Mouse (Mus musculus): Measurements from ENCODE around the gene Ormdl3. TPM values are rescaled to one million over a fixed set of nuclear protein-coding genes. Genes with fewer than 3 reads are reported as not detected.

Ormdl3 gene
- total and polyA plus RNA-seq, 3 experiments, result 52.7 to 93.7 TPM; not detected in 1

GRCm38 (mm10) chr11:98589306-98589705, 2.1 kb upstream of the Ormdl3 start:
- Histone ChIP-seq H3K36me3 (ENCODE audit: control insufficient read depth in 1 of 2, insufficient read depth in 2 of 2, low read length in 2 of 2) (peaks cover 0 to 31% of the 10 kb centered on the region in 2 experiments; a peak in 2 of 4 replicates), H3K4me1 (ENCODE audit: control insufficient read depth in 1 of 2, insufficient read depth in 2 of 2, low read length in 2 of 2) (peaks cover 26 to 37% of the 10 kb centered on the region in 2 experiments; a peak in 3 of 4 replicates), H3K9me3 (replicated peaks; ENCODE audit: insufficient read depth, low read length) (no peaks in the 10 kb centered on the region), H3K79me2 (ENCODE audit: control insufficient read depth, insufficient read depth, low read length, poor library complexity) (peaks cover 27% of the 10 kb centered on the region), H3K4me3 (ENCODE audit: control insufficient read depth in 1 of 2, insufficient read depth in 1 of 2, low read depth in 2 of 2, low read length in 2 of 2) (peak overlapping the region; percentile 63 to 77), H3K27me3 (ENCODE audit: control insufficient read depth in 1 of 2, insufficient read depth in 2 of 2, low read length in 2 of 2) (peaks cover 8% of the 10 kb centered on the region in 2 experiments), H3K27ac (ENCODE audit: control insufficient read depth, low read depth, low read length) (peak overlapping the region; percentile 98), H3K9ac (ENCODE audit: control insufficient read depth, low read depth, low read length, poor library complexity, severe bottlenecking) (peak overlapping the region; percentile 70)
- TF ChIP-seq RCOR1 (IDR thresholded peaks at IDR 0.05; ENCODE audit: low read depth, low read length) (0 out of 2 replicates have a peak, but pooled peaks have one; percentile 17), CTCF (IDR thresholded peaks at IDR 0.05 in 2 of 3, conservative IDR thresholded peaks at IDR 0.05 in 1 of 3; ENCODE audit: control insufficient read depth in 1 of 3, insufficient read depth in 1 of 3, low read depth in 2 of 3, low read length in 3 of 3, poor library complexity in 1 of 3, severe bottlenecking in 1 of 3) (no peak), NELFE (IDR thresholded peaks at IDR 0.05; ENCODE audit: low read depth, low read length) (peak; percentile 43; the same call in 1 of the 2 replicates), GABPA (IDR thresholded peaks at IDR 0.05; ENCODE audit: low read depth, low read length) (no peak), MYC (IDR thresholded peaks at IDR 0.05; ENCODE audit: low read depth, low read length) (0 out of 2 replicates have a peak, but pooled peaks have one; percentile 6), HCFC1 (IDR thresholded peaks at IDR 0.05; ENCODE audit: low read depth, low read length) (peak; percentile 45; the same call in 1 of the 2 replicates), ETS1 (IDR thresholded peaks at IDR 0.05; ENCODE audit: low read depth, low read length) (peak; percentile 98), BHLHE40 (IDR thresholded peaks at IDR 0.05; ENCODE audit: borderline replicate concordance, low read depth, low read length) (0 out of 2 replicates have a peak, but pooled peaks have one; percentile 43), TAL1 (IDR thresholded peaks at IDR 0.05; ENCODE audit: low read length) (peak; percentile 43; the same call in 1 of the 2 replicates), KAT2A (conservative IDR thresholded peaks at IDR 0.05; ENCODE audit: low read depth, low read length) (peak; percentile 49; the same call in 1 of the 2 replicates), CHD1 (IDR thresholded peaks at IDR 0.05; ENCODE audit: low read depth, low read length) (no peak), TCF12 (IDR thresholded peaks at IDR 0.05; ENCODE audit: low read depth, low read length) (peak; percentile 88), GATA1 (IDR thresholded peaks at IDR 0.05; ENCODE audit: low read depth, low read length) (peak; percentile 81), ZKSCAN1 (IDR thresholded peaks at IDR 0.05; ENCODE audit: low read depth, low read length) (no peak), ZC3H11A (IDR thresholded peaks at IDR 0.05; ENCODE audit: low read depth, low read length) (no peak), SIN3A (IDR thresholded peaks at IDR 0.05; ENCODE audit: low read length) (peak; percentile 67; the same call in 1 of the 2 replicates), JUND (IDR thresholded peaks at IDR 0.05; ENCODE audit: low read depth, low read length) (no peak), MAFK (IDR thresholded peaks at IDR 0.05; ENCODE audit: borderline replicate concordance, low read depth, low read length) (0 out of 2 replicates have a peak, but pooled peaks have one; percentile 34), TBP (IDR thresholded peaks at IDR 0.05; ENCODE audit: low read depth, low read length) (0 out of 2 replicates have a peak, but pooled peaks have one; percentile 35), POLR2AphosphoS5 (IDR thresholded peaks at IDR 0.05; ENCODE audit: borderline replicate concordance, low read depth, low read length) (no peak), ELF1 (IDR thresholded peaks at IDR 0.05; ENCODE audit: low read depth, low read length) (no peak), UBTF (IDR thresholded peaks at IDR 0.05; ENCODE audit: borderline replicate concordance, insufficient read depth, low read depth, low read length) (no peak), MEF2A (IDR thresholded peaks at IDR 0.05; ENCODE audit: extremely low read depth, insufficient replicate concordance, low read depth, low read length, poor library complexity, severe bottlenecking) (peak; percentile 74; the same call in 1 of the 2 replicates), EP300 (IDR thresholded peaks at IDR 0.05; ENCODE audit: low read depth in 1 of 2, low read length in 2 of 2) (peak in 1 of 2 experiments; percentile 78; a peak in 3 of 4 replicates), MXI1 (IDR thresholded peaks at IDR 0.05; ENCODE audit: low read depth, low read length) (peak; percentile 69; the same call in 1 of the 2 replicates)
- peak; percentile 77 for DNase-seq (ENCODE audit: low read depth, low spot score)

All from MEL (cell line).